Mouse (Mus musculus) neural tube, embryonic 13.5 days (tissue): ENCODE results near the gene Fgfr2. TPM values are rescaled to one million over a fixed set of nuclear protein-coding genes. Genes with fewer than 3 reads are reported as not detected.

Experiments
- ATAC-seq: fragments of 200-750 bp; cut with Nextera tagmentation; 2 replicates; pipeline ENCODE4 v1.8.0; 2017; ENCODE audit warnings: low read depth, mild to moderate bottlenecking, moderate TSS enrichment, moderate library complexity
- H3K27ac ChIP-seq: fragments of 300-500 bp; sonication (generic); replicated peaks from 2 replicates; pipeline ENCODE4 v1.5.1; 2015; ENCODE audit warnings: moderate library complexity, mild to moderate bottlenecking, inconsistent platforms
- H3K27me3 ChIP-seq: fragments of 300-500 bp; sonication (generic); 2 replicates; pipeline ENCODE4 v1.6.1; 2015; ENCODE audit warnings: mild to moderate bottlenecking, inconsistent platforms
- H3K36me3 ChIP-seq: fragments of 300-500 bp; sonication (generic); 2 replicates; pipeline ENCODE4 v1.6.1; 2015; ENCODE audit warnings: mild to moderate bottlenecking, inconsistent platforms
- H3K4me1 ChIP-seq: fragments of 300-500 bp; sonication (generic); replicated peaks from 2 replicates; pipeline ENCODE4 v1.6.1; 2015; ENCODE audit warnings: inconsistent platforms
- H3K4me2 ChIP-seq: fragments of 300-500 bp; sonication (generic); 2 replicates; pipeline ENCODE4 v1.6.1; 2015; ENCODE audit warnings: inconsistent platforms, mild to moderate bottlenecking, moderate library complexity
- H3K4me3 ChIP-seq: fragments of 300-500 bp; sonication (generic); 2 replicates; pipeline ENCODE4 v1.5.1; 2015; ENCODE audit warnings: mild to moderate bottlenecking, inconsistent platforms
- H3K9ac ChIP-seq: fragments of 300-500 bp; sonication (generic); 2 replicates; pipeline ENCODE4 v1.6.1; 2015; ENCODE audit warnings: moderate library complexity, mild to moderate bottlenecking, inconsistent platforms
- H3K9me3 ChIP-seq: fragments of 300-500 bp; sonication (generic); 2 replicates; pipeline ENCODE4 v1.6.1; 2016; ENCODE audit warnings: inconsistent platforms
- WGBS: fragments of 180-500 bp; shearing (Covaris S2); methylation state at CpG from one replicate; pipeline ENCODE4 v1.1.7; 2015; 5-methylcytosine and 5-hydroxymethylcytosine counted together
- polyA plus RNA-seq: library from polyadenylated mRNA; unstranded; fragments of >200 nt; fragmentation: Nextera tagmentation; extraction: Ambion mirVana; gene quantifications from 2 replicates; pipeline ENCODE4 v1.2.1, GENCODE M21; 2015

Fgfr2 gene
- polyA plus RNA-seq, 1 experiment from 2014 or later, result 22.9 TPM

DNA sequence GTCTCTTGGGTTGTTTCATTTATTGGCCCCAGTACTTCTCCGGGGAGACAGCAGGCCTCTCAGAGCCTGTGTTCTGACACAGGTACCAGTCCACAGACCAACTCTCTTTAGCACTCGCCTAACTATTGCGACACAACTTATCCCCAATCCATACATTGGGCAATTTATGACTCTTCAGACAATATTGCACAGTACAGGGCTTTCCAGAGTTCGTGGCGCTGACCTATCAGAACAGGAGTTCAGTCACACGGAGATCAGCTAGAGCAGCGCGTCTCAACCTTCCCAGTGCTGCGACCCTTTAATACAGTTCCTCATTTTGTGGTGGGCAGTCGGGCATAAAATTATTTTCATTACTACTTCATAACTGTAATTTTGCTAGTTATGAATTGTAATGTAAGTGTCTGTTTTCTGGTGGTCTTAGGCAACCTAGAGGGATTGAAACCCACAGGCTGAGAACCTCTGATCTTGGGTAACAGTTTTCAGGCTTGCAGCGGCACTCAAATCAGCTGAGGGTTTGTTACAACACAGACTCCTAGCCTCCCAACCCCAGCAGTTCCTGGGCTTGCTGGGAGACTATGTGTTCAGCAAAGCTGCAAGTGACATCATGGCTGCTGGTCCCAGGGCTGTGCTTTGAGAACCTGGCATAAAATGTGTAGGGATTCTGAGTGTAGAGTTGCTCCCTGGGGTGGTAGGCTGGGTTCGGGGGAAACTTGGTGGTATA lies 2283.6 kb downstream of the Fgfr2 start:
- Histone ChIP-seq H3K4me1 (peaks cover 40% of the 10 kb centered on the region), H3K36me3 (no peaks in the 10 kb centered on the region), H3K27ac (no peak overlapping the region), H3K4me2 (no peak overlapping the region), H3K9ac (no peak overlapping the region), H3K4me3 (no peak overlapping the region), H3K27me3 (no peaks in the 10 kb centered on the region), H3K9me3 (no peaks in the 10 kb centered on the region)
- no peak for ATAC-seq
- WGBS, result 85% methylated on average over 12 of the region's 12 CpGs

GRCm38 (mm10) chr7:130838658-130839025 lies 2284.5 kb downstream of the Fgfr2 start:
- Histone ChIP-seq H3K27me3 (0 out of 2 replicates have a peak, but pooled peaks cover 3% of the 10 kb centered on the region), H3K9me3 (no peaks in the 10 kb centered on the region), H3K4me3 (no peak overlapping the region), H3K9ac (no peak overlapping the region), H3K4me2 (no peak overlapping the region), H3K4me1 (peaks cover 44% of the 10 kb centered on the region), H3K36me3 (no peaks in the 10 kb centered on the region), H3K27ac (peak overlapping the region; percentile 65)
- WGBS, result 59% methylated on average over 3 of the region's 3 CpGs
- no peak for ATAC-seq

DNA sequence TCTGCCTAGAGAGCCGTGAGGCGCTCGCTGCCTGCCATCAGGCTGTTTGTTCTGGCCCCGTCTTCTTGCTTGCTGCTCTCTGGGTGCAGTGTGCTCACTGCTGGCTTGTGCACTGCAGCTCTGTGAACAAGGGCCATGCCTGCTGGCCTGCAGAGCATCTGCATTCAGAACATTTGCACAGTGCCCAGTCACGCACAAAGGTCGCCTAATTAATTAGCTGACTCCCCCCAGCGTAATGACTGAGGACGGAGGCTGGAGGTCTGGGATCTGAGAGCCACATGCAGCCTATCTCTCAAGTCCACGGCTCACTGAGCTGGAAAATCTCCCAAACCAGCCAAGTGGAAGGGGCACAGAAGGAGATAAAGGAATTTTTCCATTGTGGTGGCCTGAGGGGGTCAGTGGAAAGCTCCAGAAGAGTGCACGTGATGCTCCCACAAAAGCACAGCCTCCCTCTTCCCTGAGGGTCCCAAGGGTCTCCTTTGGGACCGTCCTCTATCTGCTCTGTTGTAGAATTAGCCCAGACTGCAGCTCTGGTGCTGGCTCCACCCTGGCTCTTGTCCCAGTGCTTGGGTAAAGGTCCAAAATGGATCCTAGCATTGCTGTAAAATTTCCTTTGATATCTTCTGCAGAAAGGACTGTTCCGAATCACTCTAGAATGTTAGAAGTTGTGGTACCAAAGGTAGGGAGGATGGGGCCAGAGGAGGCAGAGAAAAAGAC lies 2285.1 kb downstream of the Fgfr2 start:
- 0 out of 2 replicates have a peak overlapping the region, but pooled peaks have one; percentile 14 for H3K9ac ChIP-seq
- peak overlapping the region; percentile 65 for H3K27ac ChIP-seq
- peak; percentile 77 for ATAC-seq
- 14% methylated on average over 12 of the region's 12 CpGs for WGBS
- 0 out of 2 replicates have a peak, but pooled peaks cover 3% of the 10 kb centered on the region for H3K27me3 ChIP-seq
- no peaks in the 10 kb centered on the region for H3K9me3 ChIP-seq
- H3K4me3 ChIP-seq, result no peak overlapping the region
- no peak overlapping the region for H3K4me2 ChIP-seq
- H3K4me1 ChIP-seq, result peaks cover 44% of the 10 kb centered on the region
- no peaks in the 10 kb centered on the region for H3K36me3 ChIP-seq

GRCm38 (mm10) chr7:130836066-130836465 lies 2287.1 kb downstream of the Fgfr2 start:
- ATAC-seq, result no peak

GRCm38 (mm10) chr7:130834958-130835861 lies 2287.9 kb downstream of the Fgfr2 start:
- Histone ChIP-seq H3K9ac (0 out of 2 replicates have a peak overlapping the region, but pooled peaks have one; percentile 49), H3K27ac (peak overlapping the region; percentile 83)

More at GRCm38 (mm10) chr7:130836066-130836465, 2287.1 kb downstream of the Fgfr2 start:
- H3K9ac ChIP-seq, result no peak overlapping the region
- no peaks in the 10 kb centered on the region for H3K9me3 ChIP-seq
- no peak overlapping the region for H3K27ac ChIP-seq
- no peaks in the 10 kb centered on the region for H3K36me3 ChIP-seq
- 0 out of 2 replicates have a peak, but pooled peaks cover 8% of the 10 kb centered on the region for H3K27me3 ChIP-seq
- H3K4me1 ChIP-seq, result peaks cover 44% of the 10 kb centered on the region
- H3K4me2 ChIP-seq, result no peak overlapping the region
- WGBS, result 55% methylated on average over 9 of the region's 9 CpGs
- H3K4me3 ChIP-seq, result no peak overlapping the region

GRCm38 (mm10) chr7:130834299-130834698 lies 2288.9 kb downstream of the Fgfr2 start:
- 0 out of 2 replicates have a peak, but pooled peaks cover 8% of the 10 kb centered on the region for H3K27me3 ChIP-seq
- 33% methylated on average over 21 of the region's 21 CpGs for WGBS
- ATAC-seq, result peak; percentile 81
- H3K4me1 ChIP-seq, result peaks cover 45% of the 10 kb centered on the region
- no peak overlapping the region for H3K4me3 ChIP-seq
- H3K4me2 ChIP-seq, result no peak overlapping the region
- H3K9ac ChIP-seq, result no peak overlapping the region
- H3K36me3 ChIP-seq, result no peaks in the 10 kb centered on the region
- peak overlapping the region; percentile 83 for H3K27ac ChIP-seq
- H3K9me3 ChIP-seq, result no peaks in the 10 kb centered on the region

More at GRCm38 (mm10) chr7:130834958-130835861, 2287.9 kb downstream of the Fgfr2 start:
- 5% methylated on average over 18 of the region's 18 CpGs for WGBS
- Histone ChIP-seq H3K36me3 (no peaks in the 10 kb centered on the region), H3K27me3 (0 out of 2 replicates have a peak, but pooled peaks cover 8% of the 10 kb centered on the region), H3K9me3 (no peaks in the 10 kb centered on the region), H3K4me1 (peaks cover 44% of the 10 kb centered on the region), H3K4me2 (0 out of 2 replicates have a peak overlapping the region, but pooled peaks have one; percentile 11), H3K4me3 (no peak overlapping the region)
- ATAC-seq, result peak; percentile 33

GRCm38 (mm10) chr7:130831586-130831985 lies 2291.6 kb downstream of the Fgfr2 start:
- Histone ChIP-seq H3K27ac (no peak overlapping the region), H3K36me3 (no peaks in the 10 kb centered on the region), H3K27me3 (0 out of 2 replicates have a peak, but pooled peaks cover 8% of the 10 kb centered on the region), H3K4me2 (no peak overlapping the region), H3K4me3 (no peak overlapping the region), H3K9me3 (no peaks in the 10 kb centered on the region), H3K4me1 (peaks cover 26% of the 10 kb centered on the region), H3K9ac (no peak overlapping the region)
- 89% methylated on average over 5 of the region's 5 CpGs for WGBS
- no peak for ATAC-seq

- Histone ChIP-seq H3K9me3 (no peaks in the 10 kb centered on the region), H3K9ac (no peak overlapping the region), H3K27me3 (peaks cover 12% of the 10 kb centered on the region; the same call in 1 of the 2 replicates), H3K4me2 (no peak overlapping the region), H3K4me1 (peaks cover 4% of the 10 kb centered on the region; the same call in 1 of the 2 replicates), H3K27ac (no peak overlapping the region), H3K4me3 (no peak overlapping the region), H3K36me3 (no peaks in the 10 kb centered on the region)
- 81% methylated on average over 10 of the region's 10 CpGs for WGBS
- ATAC-seq, result no peak
Observed at GRCm38 (mm10) chr7:130828475-130828874, 2294.7 kb downstream of the Fgfr2 start.

DNA sequence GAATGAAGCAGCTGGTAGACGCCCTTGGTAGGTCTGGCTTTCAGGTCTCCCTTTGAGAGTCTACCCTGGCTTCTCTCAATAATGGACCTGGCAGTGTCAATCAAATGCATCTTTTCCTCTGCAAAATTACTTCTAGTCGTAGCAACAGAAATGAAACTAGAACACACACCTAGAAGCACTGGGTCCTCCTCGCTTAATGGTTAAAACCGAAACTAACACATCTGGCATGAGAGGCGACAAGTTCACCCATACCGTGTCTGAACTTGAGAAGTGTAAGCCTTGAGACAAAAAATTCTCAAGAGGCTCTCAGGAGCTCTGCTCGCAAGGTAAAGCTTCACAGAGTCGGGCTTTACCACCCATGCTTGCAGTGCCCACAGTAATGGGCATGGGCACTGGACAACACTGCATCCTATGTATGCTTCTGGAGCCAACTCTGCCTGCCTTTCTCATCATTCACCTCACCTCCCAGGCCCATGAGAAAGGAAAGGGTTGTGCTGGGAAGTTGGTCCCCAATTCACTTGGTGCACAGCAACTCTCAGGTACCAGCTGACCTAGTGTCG lies 2295.2 kb downstream of the Fgfr2 start:
- H3K27me3 ChIP-seq, result peaks cover 12% of the 10 kb centered on the region; the same call in 1 of the 2 replicates
- H3K9me3 ChIP-seq, result no peaks in the 10 kb centered on the region
- H3K36me3 ChIP-seq, result no peaks in the 10 kb centered on the region
- no peak overlapping the region for H3K27ac ChIP-seq
- peaks cover 4% of the 10 kb centered on the region; the same call in 1 of the 2 replicates for H3K4me1 ChIP-seq
- no peak for ATAC-seq
- no peak overlapping the region for H3K9ac ChIP-seq
- H3K4me3 ChIP-seq, result no peak overlapping the region
- 92% methylated on average over 9 of the region's 9 CpGs for WGBS
- no peak overlapping the region for H3K4me2 ChIP-seq

GRCm38 (mm10) chr7:130827431-130827830 lies 2295.7 kb downstream of the Fgfr2 start:
- H3K4me1 ChIP-seq, result peaks cover 4% of the 10 kb centered on the region; the same call in 1 of the 2 replicates
- no peak overlapping the region for H3K4me2 ChIP-seq
- H3K27me3 ChIP-seq, result peaks cover 8% of the 10 kb centered on the region; the same call in 1 of the 2 replicates
- no peaks in the 10 kb centered on the region for H3K36me3 ChIP-seq
- no peak for ATAC-seq
- no peak overlapping the region for H3K4me3 ChIP-seq
- no peak overlapping the region for H3K9ac ChIP-seq
- WGBS, result 58% methylated on average over 3 of the region's 3 CpGs
- no peak overlapping the region for H3K27ac ChIP-seq
- H3K9me3 ChIP-seq, result no peaks in the 10 kb centered on the region

DNA sequence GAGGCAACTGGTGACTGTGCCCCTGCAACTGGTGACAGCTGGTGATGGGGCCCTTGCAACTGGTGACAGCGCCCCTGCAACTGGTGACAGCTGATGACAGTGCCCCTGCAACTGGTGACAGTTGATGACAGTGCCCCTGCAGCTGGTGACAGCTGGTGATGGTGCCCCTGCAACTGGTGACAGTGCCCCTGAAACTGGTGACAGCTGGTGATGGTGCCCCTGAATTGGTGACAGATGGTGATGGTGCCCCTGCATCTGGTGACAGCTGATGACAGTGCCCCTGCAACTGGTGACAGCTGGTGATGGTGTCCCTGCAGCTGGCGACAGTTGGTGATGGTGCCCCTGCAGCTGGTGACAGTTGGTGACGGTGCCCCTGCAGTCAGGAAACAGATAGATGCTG lies 2296.8 kb downstream of the Fgfr2 start:
- H3K9me3 ChIP-seq, result no peaks in the 10 kb centered on the region
- H3K27me3 ChIP-seq, result peaks cover 7% of the 10 kb centered on the region; the same call in 1 of the 2 replicates
- no peak overlapping the region for H3K27ac ChIP-seq
- ATAC-seq, result no peak
- H3K36me3 ChIP-seq, result no peaks in the 10 kb centered on the region
- WGBS, result 67% methylated on average over 3 of the region's 3 CpGs
- H3K9ac ChIP-seq, result no peak overlapping the region
- H3K4me3 ChIP-seq, result no peak overlapping the region
- H3K4me2 ChIP-seq, result no peak overlapping the region
- H3K4me1 ChIP-seq, result peaks cover 4% of the 10 kb centered on the region; the same call in 1 of the 2 replicates
